Mouse (Mus musculus) layer of hippocampus, adult 9-10 months (tissue): ENCODE measurements around the gene Fkbp15.

Source experiments
- DNase-seq: peaks from one replicate; pipeline ENCODE4 v3.0.0; 2022; ENCODE audit warnings: low spot score

The Fkbp15 gene

GRCm38 (mm10) chr4:62360088-62360804, at the start of gene Fkbp15, which contains the start of gene Slc31a1:
Gene Fkbp15, minus strand, starts transcription at chr4:62360548.
Gene Slc31a1, plus strand, starts transcription at chr4:62360727.
- peak; percentile 92 for DNase-seq

- DNase-seq = no peak
Observed at GRCm38 (mm10) chr4:62409615-62410014, 49.3 kb upstream of the Fkbp15 start.

GRCm38 (mm10) chr4:62408601-62409282, 48.4 kb upstream of the Fkbp15 start, which contains the start of the genes Cdc26 and Prpf4:
Gene Cdc26, minus strand, starts transcription at chr4:62408642.
Gene Prpf4, plus strand, starts transcription at chr4:62408797.
- peak; percentile 98 for DNase-seq

GRCm38 (mm10) chr4:62407730-62408582, 47.6 kb upstream of the Fkbp15 start:
- peak; percentile 62 for DNase-seq

- DNase-seq = no peak
Observed at GRCm38 (mm10) chr4:62406133-62406532, 45.8 kb upstream of the Fkbp15 start.

GRCm38 (mm10) chr4:62398956-62399355, 38.6 kb upstream of the Fkbp15 start:
- DNase-seq = peak; percentile 26

GRCm38 (mm10) chr4:62397616-62398365, 37.4 kb upstream of the Fkbp15 start:
- peak; percentile 24 for DNase-seq

- no peak for DNase-seq
Observed at GRCm38 (mm10) chr4:62395806-62396205, 35.5 kb upstream of the Fkbp15 start.

- DNase-seq = no peak
Observed at GRCm38 (mm10) chr4:62393459-62393858, 33.1 kb upstream of the Fkbp15 start.

GRCm38 (mm10) chr4:62391892-62392291, 31.5 kb upstream of the Fkbp15 start:
- DNase-seq = no peak

- DNase-seq = no peak
Observed at GRCm38 (mm10) chr4:62389592-62390512, 29.5 kb upstream of the Fkbp15 start.

GRCm38 (mm10) chr4:62385439-62385838, 25.1 kb upstream of the Fkbp15 start:
- no peak for DNase-seq

- DNase-seq = no peak
Observed at GRCm38 (mm10) chr4:62384159-62384558, 23.8 kb upstream of the Fkbp15 start.

GRCm38 (mm10) chr4:62383752-62384151, 23.4 kb upstream of the Fkbp15 start:
- DNase-seq = no peak

GRCm38 (mm10) chr4:62383207-62383606, 22.9 kb upstream of the Fkbp15 start:
- DNase-seq = no peak

- DNase-seq = no peak
Observed at GRCm38 (mm10) chr4:62379724-62380381, 19.5 kb upstream of the Fkbp15 start.

GRCm38 (mm10) chr4:62376123-62376522, 15.8 kb upstream of the Fkbp15 start:
- no peak for DNase-seq

GRCm38 (mm10) chr4:62374342-62374741, 14.0 kb upstream of the Fkbp15 start:
- DNase-seq = no peak

- DNase-seq = no peak
Observed at GRCm38 (mm10) chr4:62373668-62374067, 13.3 kb upstream of the Fkbp15 start.
